Mouse (Mus musculus) left cerebral cortex, postnatal 36 days (tissue): ENCODE measurements around the gene Ropn1. TPM values are rescaled to one million over a fixed set of nuclear protein-coding genes. Genes with fewer than 3 reads are reported as not detected.
"Not testable (repeated sequence)": the region's sequence is repeated elsewhere in the genome, so short reads cannot be mapped to it uniquely, and the experiment has no call there.

ENCODE experiments used
- DNase-seq, 2 experiments: peaks; one replicate each; pipeline ENCODE4 v3.0.0; 2021 to 2022; ENCODE audit warnings: low spot score in 2 of 2, mixed read lengths in 1 of 2
- intact Hi-C: fragments of 180-260 bp; cut with DNase I; formaldehyde crosslinking; loops from one replicate; pipeline ENCODE4 v1.15.1; 2025
- total RNA-seq, 2 experiments: library from RNA; stranded (reverse); gene quantifications; 2 replicates each; pipeline ENCODE4 v1.2.3; 2021

The Ropn1 gene
- under 1 TPM in 1 of 2 experiments, not detected in 1; 0.49 TPM for total RNA-seq

DNA sequence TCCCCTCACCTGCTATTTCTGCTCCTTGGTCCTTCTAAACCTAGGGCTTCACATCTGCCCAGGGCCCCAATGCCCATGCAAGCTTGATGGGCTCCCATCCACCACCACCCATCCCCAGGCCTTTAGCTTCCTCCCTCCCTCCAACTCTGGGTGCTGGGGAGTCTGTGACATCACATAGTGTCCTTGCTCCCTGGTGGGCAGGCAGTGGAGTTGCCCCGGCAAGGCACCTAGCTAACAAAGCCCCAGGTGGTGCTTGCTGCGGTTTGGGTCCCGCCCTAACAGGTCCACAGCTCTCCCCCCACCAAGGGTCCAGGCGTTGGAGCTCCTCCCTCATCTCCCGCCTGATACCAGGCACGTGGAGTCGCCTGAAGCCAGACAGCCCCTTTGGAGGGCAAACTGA lies at the start of gene Ropn1:
Gene Ropn1 (plus strand): TSS at position 301 of the 400 bp plus-strand sequence.
- DNase-seq = no peak

DNA sequence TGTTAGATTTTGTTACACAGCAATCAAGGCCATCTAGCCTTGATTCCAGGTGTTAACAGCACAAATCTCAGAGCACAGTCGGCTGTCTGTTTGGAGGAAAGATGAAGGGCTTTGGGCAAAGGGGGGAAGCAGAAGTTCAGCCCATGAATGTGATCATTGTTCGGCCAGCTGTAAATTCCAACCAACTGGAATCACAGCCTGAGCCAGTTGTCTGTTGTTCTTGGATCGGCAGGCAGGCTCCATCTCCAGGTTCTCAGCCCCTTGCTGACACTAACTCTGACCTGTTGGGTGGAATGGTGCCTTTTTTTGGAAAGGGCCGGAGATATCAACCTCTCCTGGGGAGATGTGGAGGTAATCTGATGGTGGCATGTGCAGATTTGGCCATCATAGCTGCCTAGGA lies 47.8 kb upstream of the Ropn1 start:
- intact Hi-C loops = no loop called here
- DNase-seq = no peak

More for the DNA sequence above, at the start of gene Ropn1:
- intact Hi-C loops = no loop called here

DNA sequence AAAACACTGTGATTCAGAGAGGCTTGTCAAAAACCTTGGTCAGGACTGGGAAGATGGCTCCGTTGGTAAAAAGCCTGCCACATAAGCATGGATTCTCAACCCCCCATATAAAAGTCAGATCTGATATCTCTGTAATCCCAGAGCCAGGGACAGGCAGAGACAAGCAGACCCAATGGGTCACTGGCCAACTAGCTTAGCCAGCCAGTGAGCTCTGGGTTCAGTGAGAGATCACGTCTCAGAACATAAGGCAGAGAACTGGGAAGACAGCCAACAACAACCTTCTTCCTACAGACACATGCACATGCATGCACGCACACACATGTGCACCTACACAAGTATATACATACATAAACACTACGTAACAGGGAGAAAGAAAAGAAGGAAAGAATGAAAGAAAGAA lies 46.6 kb upstream of the Ropn1 start:
- intact Hi-C loops = no loop called here
- DNase-seq = no peak

DNA sequence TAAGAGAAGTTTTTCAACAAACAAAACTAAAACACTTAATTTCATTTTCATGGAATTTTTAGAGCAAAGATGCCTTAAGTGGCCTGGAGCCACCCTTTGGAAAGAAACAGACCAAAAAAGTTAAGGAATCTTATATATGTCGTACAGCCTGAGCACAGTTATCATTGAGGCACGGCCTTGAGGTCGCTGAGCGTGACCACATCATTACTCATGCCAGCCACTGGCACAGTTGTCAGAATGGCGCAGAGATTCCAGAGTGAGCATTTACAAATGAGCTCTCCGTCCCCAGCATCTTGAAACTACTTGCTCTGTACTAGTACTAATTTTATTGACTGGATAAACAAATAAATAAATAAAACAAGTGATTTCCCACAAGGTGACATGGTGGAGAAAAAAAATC lies 45.9 kb upstream of the Ropn1 start:
- intact Hi-C loops = no loop called here
- no peak for DNase-seq

DNA sequence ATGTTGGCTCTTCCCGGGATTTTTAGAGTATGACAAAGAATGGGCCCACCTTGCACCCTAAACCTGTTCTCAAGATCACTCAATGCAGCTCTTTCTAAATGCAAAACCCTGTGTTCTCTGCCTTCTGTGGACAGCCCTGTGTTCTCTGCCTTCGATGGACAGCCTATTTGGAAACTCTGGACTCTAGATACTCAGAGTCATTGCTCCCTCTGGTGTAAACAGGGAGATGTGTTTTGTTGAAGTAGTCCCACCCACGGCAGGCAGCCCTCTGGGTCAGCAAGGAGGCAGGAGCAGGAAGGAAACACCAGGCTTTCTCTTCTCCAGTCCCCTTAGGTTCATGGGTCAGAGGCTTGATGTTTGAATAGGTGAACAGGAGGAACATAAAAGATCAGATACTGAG lies 44.0 kb upstream of the Ropn1 start:
- no peak for DNase-seq
- intact Hi-C loops = no loop called here

DNA sequence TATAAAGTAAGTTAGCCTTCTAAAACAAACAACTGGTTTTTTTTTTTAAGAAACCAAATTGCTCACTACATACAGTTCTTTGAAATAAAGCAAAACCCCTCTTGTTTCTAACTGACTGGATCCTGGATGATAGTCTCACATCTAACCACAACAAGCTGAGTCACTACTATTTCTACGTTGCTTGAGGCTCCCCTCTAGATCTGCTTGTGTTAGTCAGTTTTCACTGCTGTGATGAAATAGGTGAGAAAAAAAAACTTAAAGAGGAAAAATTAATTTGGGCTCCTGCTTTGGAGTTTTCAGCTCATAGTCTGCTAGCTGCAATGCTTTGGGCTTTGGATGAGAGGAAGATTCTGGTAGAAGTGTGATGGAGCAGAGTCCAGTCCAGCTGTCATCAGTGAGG lies 39.6 kb upstream of the Ropn1 start:
- intact Hi-C loops = no loop called here
- DNase-seq = no peak

DNA sequence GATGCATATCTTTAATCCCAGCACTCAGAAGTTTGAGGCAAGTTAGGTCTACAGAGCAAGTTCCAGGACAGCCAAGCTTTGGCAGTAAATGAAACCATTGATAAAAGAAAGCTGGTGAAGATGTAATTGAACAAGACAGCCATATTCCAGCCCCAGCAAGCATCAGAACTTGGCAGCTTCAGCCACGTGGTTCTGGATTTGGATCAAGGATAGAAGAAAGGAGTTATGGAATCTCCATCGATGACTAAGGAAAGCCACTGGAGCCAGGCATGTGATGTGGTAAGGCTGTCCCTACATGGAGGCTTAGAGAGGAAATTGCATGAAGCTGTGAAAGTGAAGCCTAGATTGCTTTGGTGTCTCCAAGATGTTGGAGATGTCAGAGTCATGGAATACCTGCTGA lies 35.7 kb upstream of the Ropn1 start:
- intact Hi-C loops = no loop called here

DNA sequence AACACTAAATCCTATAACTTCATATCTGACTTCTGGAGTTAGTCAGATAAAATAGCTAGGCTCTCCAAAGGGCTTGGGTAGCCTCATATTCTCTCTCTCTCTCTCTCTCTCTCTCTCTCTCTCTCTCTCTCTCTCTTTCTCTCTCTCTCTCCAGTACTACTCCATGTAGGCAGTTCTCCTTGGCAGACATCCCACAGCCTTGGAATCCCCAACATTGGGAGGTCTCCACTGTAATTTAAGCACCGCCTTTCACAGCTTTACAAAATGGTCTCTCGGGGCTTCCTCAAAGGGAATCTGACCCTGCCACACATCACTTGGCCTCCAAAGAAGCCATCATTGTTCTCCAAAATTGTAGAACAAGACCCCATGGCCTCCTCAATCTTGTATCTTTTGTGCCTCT lies 22.1 kb upstream of the Ropn1 start:
- DNase-seq = no peak

More for the DNA sequence above, 35.7 kb upstream of the Ropn1 start:
- DNase-seq = no peak

DNA sequence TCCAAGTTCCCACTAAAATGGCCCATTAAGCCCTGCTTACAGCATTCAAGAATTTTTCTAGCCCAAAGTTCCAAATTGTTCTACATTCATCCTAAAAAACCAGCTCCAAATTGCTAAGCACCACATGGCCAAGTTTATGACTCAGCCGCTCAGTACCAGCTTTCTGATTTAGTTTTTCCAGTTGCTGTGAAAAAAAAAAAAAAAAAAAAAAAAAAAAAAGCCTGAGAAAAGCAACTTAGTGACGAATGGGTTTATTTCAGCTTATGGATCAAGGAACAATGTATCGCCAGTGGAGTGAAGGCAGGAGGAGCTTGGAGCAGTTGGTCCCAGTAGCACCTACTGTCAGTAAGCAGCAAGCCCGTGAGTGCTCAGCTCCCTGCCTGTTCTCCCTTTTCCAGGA lies 21.3 kb upstream of the Ropn1 start:
- peak; percentile 37 to 46 for DNase-seq
- intact Hi-C loops = no loop called here

More for the DNA sequence above, 22.1 kb upstream of the Ropn1 start:
- intact Hi-C loops = no loop called here

DNA sequence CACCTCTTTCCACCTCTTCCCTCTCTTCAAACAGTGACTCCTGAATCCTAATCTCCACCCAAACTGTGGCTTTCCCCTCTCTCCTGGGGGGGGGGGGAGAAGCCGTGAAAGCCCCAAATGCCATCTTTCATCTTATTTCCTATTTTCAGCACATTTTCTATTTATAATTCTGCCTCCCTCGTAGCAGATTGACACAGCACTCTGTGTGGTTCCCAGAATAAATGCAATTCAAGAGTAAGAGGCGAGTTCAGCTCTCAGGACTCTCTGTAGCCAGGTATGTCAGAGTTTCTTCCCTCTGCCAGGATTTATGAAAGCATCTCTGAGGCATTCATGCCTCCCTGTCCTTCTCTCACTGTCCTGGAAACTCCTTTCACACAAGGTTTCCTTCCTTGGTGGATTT lies 14.2 kb upstream of the Ropn1 start:
- DNase-seq = no peak
- intact Hi-C loops = no loop called here

DNA sequence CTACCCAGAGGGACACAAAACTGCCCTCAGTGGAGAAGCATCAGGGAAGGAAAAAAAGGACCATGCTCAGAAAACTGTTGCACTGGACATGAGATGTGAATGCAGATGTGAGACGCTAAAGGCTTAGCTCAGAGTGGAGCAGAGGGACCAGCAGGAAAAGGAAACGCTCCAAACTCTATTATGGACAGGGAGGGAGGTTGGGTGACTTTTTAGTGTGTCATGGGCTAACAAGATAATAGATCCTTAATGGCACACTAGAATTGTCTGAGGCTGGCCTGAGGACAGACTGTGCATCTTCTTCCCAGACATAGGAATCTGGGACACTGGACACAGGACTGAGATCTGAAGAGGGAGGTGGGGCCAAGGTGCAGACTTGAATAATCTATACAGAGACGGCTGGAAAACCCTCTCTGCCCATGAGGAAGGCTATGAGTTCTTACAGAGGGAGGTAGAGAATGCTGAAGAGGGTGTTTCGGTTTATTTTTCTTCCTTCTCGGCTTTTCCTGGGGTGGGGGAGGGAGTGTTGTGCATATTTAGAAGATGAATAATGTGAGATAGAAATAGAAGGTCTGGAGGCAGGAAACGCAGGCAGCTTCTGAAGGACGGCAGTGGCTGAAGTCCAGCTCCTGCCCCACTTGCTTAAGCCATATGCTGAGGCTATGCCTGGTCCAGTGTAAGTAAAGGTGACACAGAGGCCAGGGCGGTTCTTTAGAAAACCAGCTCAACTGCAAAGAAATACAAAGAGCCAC lies 6.0 kb upstream of the Ropn1 start:
- intact Hi-C loops = no loop called here
- peak; percentile 54 to 68 for DNase-seq

DNA sequence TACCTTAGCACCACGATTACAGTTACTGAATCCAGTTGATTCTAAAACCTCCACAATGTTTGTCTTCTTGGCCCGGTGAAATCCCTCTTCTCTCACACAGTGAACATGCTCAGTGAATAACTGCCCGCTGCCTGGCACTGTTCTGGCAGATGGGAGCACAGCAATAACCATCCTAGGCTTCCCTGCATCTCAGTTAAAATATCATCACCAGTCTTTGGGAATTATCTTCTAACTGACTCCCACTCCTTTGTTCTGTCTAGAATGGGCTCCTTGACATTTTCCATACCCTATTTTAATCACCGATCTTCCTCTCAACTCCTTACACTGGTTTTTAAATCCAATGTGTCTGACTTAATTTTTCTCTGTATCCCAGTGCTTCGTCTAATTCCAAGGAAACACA lies 3.3 kb downstream of the Ropn1 start:
- no peak for DNase-seq
- intact Hi-C loops = no loop called here

DNA sequence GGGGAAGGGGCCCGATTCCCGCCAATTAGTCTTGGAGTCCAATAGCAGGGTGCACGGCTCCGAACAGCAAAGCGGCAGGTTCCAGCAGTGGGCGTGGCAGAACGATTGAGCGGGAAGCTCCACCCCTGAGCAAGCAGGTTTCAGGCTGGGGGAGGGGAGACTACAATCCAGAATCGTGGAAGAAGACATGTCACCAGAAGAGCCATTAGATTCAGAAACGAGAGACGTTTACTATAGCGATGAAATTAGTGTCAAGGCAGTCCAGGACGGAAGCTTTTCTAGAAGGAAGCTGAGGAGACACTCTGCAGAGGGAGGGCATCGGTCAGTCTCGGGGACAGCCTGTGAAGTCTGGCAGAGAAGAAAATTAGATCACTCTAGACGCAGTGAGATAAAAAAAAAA lies 7.8 kb downstream of the Ropn1 start:
- intact Hi-C loops = not testable (repeated sequence)
- DNase-seq = peak in 1 of 2 experiments; percentile 42

DNA sequence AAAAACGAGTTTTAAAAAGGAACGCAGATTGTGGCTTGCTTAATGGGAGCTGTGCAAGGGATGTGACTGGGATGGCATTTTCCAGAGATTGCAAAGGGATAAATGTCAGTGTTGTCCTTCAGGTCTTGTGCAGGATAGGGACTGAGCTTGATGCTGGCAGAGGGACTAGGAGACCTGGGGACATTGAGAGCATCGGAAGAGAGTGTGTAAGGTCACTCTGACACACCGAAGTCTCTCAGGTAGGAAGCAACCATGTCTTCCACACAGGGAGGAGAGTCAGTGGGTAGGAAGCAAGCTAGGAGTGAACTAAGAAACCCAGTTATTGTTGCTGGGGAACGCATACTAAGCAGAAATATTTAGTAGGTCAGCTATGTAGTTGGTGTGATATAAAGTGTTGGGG lies 8.3 kb downstream of the Ropn1 start:
- intact Hi-C loops = no loop called here
- DNase-seq = no peak

DNA sequence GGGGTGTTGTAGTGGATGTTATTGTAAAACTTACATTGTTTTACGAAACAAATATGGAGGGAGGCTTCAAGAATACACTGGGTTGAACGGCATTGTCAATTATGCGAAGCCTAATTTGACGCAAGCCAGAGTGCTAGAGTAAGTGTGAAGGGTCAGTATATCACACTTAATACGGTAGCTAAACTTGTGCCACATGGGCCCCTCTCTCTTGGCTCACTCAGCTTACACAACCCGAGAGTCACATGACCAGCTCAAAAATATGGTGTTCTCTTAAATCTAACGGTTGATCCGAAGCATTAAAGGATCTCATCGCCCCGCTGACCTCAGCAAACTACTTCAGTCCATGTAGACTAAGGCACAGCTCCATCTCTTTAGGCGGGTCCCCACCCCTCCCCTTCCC lies 8.7 kb downstream of the Ropn1 start:
- no peak for DNase-seq
- intact Hi-C loops = no loop called here

DNA sequence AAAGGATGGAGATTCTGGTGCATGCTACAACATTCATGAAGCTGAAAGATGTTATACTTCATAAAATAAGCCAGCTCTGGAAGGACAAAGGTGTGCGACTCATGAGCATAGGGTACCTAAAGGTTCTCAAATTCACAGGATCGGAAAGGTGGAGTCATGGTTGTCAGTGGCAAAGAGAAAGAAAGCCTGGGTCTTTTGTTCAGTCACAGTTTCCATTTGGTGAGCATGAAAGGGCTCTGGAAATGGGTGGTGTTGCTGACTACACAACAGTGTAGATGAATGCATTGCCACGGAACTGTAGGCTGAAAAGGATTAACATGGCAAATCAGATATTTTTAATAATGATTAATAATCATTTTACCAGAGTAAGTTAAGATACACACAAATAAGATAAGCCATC lies 14.8 kb downstream of the Ropn1 start:
- intact Hi-C loops = loop anchor here (10.0 kb wide), 1 partner anchor 130 kb away; no protein-coding TSS in a partner anchor
- DNase-seq = no peak

DNA sequence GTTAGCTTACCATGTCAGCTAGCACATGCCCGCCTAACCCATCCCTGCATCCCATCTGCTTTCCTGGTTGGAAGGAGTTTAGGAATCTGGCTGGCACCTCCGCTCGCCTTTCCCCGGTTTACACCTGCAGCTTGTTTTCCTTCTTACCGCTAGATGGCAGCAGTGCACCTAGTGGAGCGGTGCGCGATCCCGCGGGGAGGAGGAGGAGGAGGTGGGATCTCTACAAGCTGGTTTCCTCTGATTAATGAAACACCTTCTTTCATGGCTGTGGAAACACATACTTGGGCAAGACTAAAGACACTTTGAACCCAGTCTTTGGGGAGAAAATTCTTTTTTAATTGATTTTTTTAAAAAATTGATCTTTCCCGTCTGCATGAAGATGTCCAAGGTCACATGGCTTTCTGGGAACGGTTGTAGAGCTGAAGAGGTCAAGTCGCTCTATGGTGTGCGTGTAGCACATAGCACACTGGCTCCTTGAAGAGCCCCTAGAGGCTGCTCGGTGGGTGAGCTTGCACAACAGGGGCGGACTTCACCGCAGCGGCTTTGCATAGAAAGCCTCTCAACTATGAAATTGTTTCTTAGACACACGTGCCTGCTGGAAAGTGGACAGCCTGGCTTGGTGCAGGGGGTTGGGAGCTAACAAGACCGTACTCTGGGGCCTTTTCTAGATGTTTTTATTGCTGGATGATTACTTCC lies 17.5 kb downstream of the Ropn1 start:
- intact Hi-C loops = loop anchor here (1.0 to 10.0 kb wide), 2 partner anchors 33 to 132 kb away; no protein-coding TSS in a partner anchor
- DNase-seq = peak; percentile 72

DNA sequence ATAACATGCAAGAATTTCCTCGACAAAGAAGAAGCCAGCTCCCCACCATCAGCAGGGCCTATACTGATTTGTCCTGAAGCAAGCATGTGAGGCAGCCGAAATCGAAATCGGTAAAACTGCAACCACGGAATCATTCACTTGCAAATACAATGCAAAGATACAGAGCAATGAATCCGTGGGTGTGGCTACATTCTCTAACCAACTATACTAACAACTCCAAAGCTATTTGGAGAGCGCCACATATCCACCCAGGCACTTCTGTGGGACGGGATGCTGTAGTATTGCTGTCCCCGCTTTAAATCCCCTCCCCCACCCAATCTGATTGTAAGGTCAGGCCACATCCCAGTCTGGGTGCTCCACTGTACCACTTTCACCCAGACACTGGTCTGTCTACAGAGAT lies 18.6 kb downstream of the Ropn1 start:
- no peak for DNase-seq
- intact Hi-C loops = loop anchor here (10.0 kb wide), 1 partner anchor 134 kb away; no protein-coding TSS in a partner anchor

DNA sequence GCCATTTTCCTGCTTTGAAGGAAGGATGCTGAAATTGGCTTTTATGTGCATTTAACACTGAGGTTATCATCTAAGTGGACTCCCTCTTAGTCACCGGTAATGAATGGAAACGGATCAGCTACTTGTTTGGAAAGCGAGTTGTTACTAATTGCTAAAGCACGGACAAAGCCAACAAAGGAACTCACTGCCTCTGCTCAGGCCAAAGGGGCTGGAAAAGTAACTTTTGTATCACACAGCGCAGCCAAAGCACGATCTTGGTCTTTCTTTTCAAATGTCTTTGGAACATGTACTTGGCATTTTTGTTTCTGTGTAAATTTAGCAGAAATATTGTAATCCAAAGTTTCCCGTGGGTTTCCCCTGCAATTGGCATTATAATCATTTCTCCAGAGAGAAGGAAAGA lies 22.2 kb downstream of the Ropn1 start:
- intact Hi-C loops = no loop called here

DNA sequence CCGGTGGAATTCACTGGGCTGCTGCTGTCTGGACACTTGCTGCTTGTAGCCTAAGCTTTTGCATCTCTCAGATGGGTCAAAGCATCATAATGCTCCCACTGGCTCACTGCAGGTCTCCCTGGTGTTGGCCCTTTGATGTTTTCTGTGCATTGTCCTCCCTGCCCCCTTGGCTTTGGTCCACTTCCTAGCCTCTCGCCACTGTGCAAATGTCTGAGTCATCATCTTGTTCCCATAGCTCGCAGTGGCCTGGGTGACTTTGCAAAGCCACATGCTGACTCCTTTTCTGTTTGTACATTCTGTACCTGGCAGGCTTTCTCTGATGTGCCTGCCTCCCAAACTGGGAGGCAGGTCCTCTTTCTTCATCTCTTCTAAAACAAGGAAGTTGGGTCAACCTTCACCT lies 23.1 kb downstream of the Ropn1 start:
- intact Hi-C loops = no loop called here
- DNase-seq = no peak

More for the DNA sequence above, 22.2 kb downstream of the Ropn1 start:
- no peak for DNase-seq

DNA sequence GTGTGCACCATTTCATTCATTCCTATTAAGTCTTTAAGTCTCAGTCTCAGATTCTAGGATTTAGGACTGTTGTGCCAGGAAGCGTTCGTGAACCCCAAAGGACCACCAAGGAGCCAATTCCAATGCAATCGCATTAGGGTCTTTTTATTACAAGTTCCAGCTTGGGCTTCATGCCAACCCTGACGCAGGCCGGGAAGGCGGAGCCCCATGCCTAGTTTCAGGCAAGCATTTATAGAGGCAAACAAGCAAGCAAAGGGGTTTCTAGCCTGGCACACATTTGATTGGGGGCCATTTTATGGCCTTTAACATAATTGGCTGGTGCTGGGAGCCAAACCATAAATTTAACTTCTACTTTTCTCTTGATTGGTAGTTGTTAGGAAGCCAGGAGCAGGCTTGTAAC lies 24.6 kb downstream of the Ropn1 start:
- no peak for DNase-seq
- intact Hi-C loops = no loop called here
